Mouse (Mus musculus) spleen, adult 2 months (tissue): ENCODE measurements at regions not wholly inside any gene's neighbourhood (a gene's known extent, or its start where the extent isn't known, plus 50 kb on each side); places are given as distances from the start of the nearest gene placed in this dataset.

Experiments used
- DNase-seq, 2 experiments: peaks; one replicate each; pipeline versions ENCODE4 v3.0.0 to v3.0.0-alpha.2; 2012 to 2021; ENCODE audit warnings: low spot score in 2 of 2, low read depth in 1 of 2
- H3K27ac ChIP-seq: fragments of 200-500 bp; 2 replicates; pipeline ENCODE4 v1.5.1; 2012; ENCODE audit warnings: low read length, inconsistent platforms; ENCODE audit not compliant: insufficient read depth
- H3K27me3 ChIP-seq: fragments of 200-500 bp; 2 replicates; pipeline ENCODE4 v1.6.1; 2012; ENCODE audit warnings: mild to moderate bottlenecking, moderate library complexity, low read length, inconsistent platforms; ENCODE audit not compliant: control insufficient read depth, insufficient read depth
- H3K36me3 ChIP-seq: fragments of 200-500 bp; 2 replicates; pipeline ENCODE4 v1.6.1; 2012; ENCODE audit warnings: mild to moderate bottlenecking, low read length, inconsistent platforms; ENCODE audit not compliant: control insufficient read depth, insufficient read depth
- H3K4me1 ChIP-seq: fragments of 200-500 bp; 2 replicates; pipeline ENCODE4 v1.6.1; 2011; ENCODE audit warnings: inconsistent platforms; ENCODE audit not compliant: control insufficient read depth, insufficient read depth, insufficient read length
- H3K4me3 ChIP-seq: fragments of 200-500 bp; 2 replicates; pipeline ENCODE4 v1.5.1; 2011; ENCODE audit warnings: mild to moderate bottlenecking, inconsistent platforms; ENCODE audit not compliant: insufficient read depth, insufficient read length; ENCODE audit errors: extremely low read depth
- CTCF ChIP-seq: fragments of 200-500 bp; IDR thresholded peaks from 2 replicates; pipeline ENCODE4 v1.5.1; 2011; ENCODE audit warnings: mild to moderate bottlenecking, inconsistent platforms; ENCODE audit not compliant: insufficient read depth, insufficient read length, insufficient replicate concordance; ENCODE audit errors: extremely low read depth
- POLR2A ChIP-seq: fragments of 200-500 bp; IDR thresholded peaks from 2 replicates; pipeline ENCODE4 v1.6.1; 2011; ENCODE audit warnings: low read depth, low read length, inconsistent platforms
- WGBS: fragments of 180-500 bp; shearing (Covaris S2); methylation state at CpG from one replicate; pipeline ENCODE4 v1.1.7; 2018; 5-methylcytosine and 5-hydroxymethylcytosine counted together

DNA sequence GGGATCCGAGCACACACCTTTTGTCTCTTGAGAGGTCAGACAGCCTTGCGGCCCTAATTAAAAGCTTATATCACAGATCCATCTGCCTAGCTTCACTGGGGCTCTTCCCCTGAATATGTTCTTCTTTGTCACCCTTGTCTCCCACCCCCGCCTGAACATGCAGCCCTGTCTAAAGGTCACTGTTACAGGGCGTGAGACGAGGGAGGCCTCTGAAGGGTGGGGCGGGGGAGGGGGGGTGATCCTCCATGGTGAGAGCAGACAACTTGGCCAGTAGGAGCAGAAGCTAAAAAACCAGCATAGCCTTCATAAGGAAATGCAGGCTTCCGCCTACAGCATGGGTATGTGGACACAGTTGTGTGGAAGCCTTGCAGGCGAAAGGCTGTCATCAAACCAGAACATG is 646.0 kb upstream of the 3110018I06Rik start:
- H3K4me3 ChIP-seq: no peak overlapping the region
- H3K27ac ChIP-seq: no peak overlapping the region
- no peaks in the 10 kb centered on the region for H3K36me3 ChIP-seq
- H3K4me1 ChIP-seq: no peaks in the 10 kb centered on the region
- 68% methylated on average over 8 of the region's 8 CpGs for WGBS
- no peaks in the 10 kb centered on the region for H3K27me3 ChIP-seq
- no peak for DNase-seq
- TF ChIP-seq POLR2A: no peak
- TF ChIP-seq CTCF: no peak

DNA sequence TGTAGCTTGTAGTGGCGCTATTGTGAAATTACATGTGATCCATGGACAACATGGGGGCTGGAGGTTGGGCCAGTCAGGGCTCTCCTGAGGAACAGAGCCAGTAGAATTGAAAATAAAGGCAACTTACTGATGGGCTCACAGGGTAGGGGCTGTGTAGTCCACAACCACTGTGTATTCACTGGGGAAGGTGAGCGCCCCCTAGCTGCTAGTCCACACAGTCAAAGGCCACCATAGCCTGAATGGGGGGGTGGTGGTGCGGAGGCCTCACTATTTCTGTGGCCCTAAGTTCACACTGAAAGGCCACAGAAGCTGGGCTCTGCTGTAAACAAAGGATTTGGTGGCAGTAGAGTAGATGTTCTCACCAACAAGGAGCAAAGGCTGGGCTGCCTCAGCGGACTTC is 636.8 kb upstream of the 3110018I06Rik start:
- Histone ChIP-seq H3K36me3 (no peaks in the 10 kb centered on the region), H3K27ac (no peak overlapping the region), H3K4me3 (no peak overlapping the region), H3K4me1 (no peaks in the 10 kb centered on the region), H3K27me3 (no peaks in the 10 kb centered on the region)
- no peak for DNase-seq
- TF ChIP-seq CTCF (no peak), POLR2A (no peak)
- 73% methylated on average over 4 of the region's 4 CpGs for WGBS

DNA sequence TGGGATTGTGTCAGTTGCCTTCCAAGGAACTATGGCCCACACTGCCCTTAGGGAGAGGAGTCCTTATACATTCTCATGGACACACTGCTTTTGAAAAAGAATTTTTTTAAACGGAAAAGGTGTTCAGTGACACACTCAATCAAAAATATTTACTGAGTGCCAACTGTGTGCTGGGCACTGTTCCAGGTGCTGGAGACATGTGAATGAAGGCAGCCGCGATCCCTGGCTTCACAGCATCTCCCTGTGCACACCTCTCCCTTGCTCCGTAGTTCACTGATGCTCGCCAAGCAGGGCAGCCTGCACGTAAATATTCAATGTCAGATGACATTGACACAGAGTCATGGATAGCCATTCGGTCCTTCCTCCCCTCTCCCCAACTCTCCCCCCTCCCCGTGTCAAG is 635.7 kb upstream of the 3110018I06Rik start:
- no peak for DNase-seq
- Histone ChIP-seq H3K27me3 (no peaks in the 10 kb centered on the region), H3K4me3 (no peak overlapping the region), H3K27ac (no peak overlapping the region), H3K4me1 (no peaks in the 10 kb centered on the region), H3K36me3 (no peaks in the 10 kb centered on the region)
- TF ChIP-seq CTCF: no peak
- no peak for TF ChIP-seq POLR2A
- 86% methylated on average over 8 of the region's 8 CpGs for WGBS

DNA sequence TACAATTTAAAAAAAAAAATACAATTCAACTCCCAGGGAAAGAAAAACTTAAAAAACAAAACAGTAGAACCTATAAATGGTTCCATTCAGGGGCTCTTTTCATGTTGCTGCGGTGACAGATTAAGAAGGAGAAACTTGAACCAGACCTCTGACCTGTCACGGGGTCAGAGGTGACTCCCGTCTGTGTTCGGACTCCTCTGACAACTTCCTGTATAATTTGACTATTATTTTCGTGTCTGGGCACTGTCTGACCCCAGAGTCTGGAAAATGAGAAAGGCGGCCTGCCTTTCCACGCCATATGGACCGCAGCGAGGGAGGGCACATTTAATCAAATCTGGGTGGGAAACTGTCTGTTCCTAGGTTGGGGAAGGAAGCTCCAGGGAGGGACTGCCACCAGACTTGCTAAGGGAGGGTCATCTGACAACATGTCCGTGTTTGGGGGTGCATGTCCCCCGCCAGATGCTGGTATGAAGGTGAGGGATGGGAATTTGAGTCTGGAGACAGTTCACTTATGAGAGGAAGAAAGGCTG is 634.7 kb upstream of the 3110018I06Rik start:
- Histone ChIP-seq H3K4me3 (no peak overlapping the region), H3K27ac (no peak overlapping the region), H3K27me3 (no peaks in the 10 kb centered on the region), H3K4me1 (no peaks in the 10 kb centered on the region), H3K36me3 (no peaks in the 10 kb centered on the region)
- WGBS: 70% methylated on average over 11 of the region's 11 CpGs
- TF ChIP-seq CTCF (no peak), POLR2A (no peak)
- no peak for DNase-seq

DNA sequence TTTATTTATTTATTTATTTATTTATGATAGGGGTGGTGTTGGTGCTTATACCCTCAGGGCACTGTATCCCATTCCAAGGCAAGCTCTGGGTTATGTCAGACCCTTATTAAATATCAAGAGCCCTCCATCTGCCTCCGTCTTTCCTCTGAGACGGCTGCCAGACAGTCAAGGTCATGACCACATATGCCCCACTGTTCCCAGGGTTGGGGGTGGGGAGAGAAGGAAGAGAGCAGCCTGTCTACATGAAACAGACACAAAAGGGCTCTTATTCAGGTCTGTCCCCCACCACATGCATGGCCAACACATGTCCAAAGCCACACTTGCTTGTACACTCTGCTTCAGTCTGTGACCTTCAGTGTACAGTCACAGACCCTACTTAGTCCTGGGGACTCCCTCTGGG is 632.9 kb upstream of the 3110018I06Rik start:
- 90% methylated on average over 2 of the region's 2 CpGs for WGBS
- H3K27ac ChIP-seq: no peak overlapping the region

DNA sequence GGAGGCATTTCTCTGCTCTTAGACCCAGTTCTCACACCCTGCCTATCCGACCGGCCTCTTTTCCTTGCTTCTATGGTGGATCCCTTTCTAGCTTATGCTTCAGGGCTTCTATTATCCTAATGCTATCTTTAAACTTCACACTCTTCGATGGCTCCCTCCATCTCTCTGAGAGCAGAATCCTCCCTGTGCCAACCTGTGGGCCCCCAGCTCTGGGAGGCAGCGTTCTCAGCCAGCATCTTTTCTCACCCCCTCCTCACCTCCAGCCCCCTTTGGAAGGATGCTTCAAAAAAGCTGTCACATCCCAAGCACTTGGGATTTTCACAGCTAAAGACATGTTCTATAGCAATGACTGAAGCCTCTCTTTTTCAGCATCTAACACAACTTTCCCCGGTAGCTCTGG is 626.8 kb upstream of the 3110018I06Rik start:
- no peaks in the 10 kb centered on the region for H3K4me1 ChIP-seq
- DNase-seq: no peak
- no peaks in the 10 kb centered on the region for H3K36me3 ChIP-seq
- no peaks in the 10 kb centered on the region for H3K27me3 ChIP-seq
- H3K27ac ChIP-seq: no peak overlapping the region
- TF ChIP-seq POLR2A (no peak), CTCF (no peak)
- no peak overlapping the region for H3K4me3 ChIP-seq
- 88% methylated on average over 5 of the region's 5 CpGs for WGBS

More for the DNA sequence above, 632.9 kb upstream of the 3110018I06Rik start:
- no peak overlapping the region for H3K4me3 ChIP-seq
- H3K27me3 ChIP-seq: no peaks in the 10 kb centered on the region
- H3K4me1 ChIP-seq: no peaks in the 10 kb centered on the region
- no peak for TF ChIP-seq POLR2A
- no peak for TF ChIP-seq CTCF
- no peak for DNase-seq
- H3K36me3 ChIP-seq: no peaks in the 10 kb centered on the region

DNA sequence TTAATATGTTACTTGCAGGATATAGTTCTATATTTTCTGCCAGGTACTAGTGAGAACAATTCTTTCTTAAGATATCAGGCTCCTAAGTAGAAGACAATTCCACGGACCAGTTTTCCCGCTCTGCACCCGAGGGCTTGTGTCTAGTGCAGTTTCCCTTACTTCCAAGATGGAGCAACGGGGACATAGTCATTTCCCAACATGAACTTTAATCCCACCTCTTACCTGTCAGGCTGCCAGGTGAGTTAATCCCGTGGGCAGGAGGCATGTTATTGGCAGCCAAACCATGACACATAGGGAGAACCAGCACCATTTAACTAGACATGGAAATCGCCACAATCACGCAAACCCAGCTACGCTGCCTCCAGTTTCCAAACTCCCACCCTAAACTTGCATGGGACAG is 624.4 kb upstream of the 3110018I06Rik start:
- Histone ChIP-seq H3K36me3 (no peaks in the 10 kb centered on the region), H3K27ac (no peak overlapping the region), H3K27me3 (no peaks in the 10 kb centered on the region), H3K4me1 (no peaks in the 10 kb centered on the region), H3K4me3 (no peak overlapping the region)
- no peak for DNase-seq
- WGBS: 91% methylated on average over 8 of the region's 8 CpGs
- no peak for TF ChIP-seq POLR2A
- TF ChIP-seq CTCF: no peak

DNA sequence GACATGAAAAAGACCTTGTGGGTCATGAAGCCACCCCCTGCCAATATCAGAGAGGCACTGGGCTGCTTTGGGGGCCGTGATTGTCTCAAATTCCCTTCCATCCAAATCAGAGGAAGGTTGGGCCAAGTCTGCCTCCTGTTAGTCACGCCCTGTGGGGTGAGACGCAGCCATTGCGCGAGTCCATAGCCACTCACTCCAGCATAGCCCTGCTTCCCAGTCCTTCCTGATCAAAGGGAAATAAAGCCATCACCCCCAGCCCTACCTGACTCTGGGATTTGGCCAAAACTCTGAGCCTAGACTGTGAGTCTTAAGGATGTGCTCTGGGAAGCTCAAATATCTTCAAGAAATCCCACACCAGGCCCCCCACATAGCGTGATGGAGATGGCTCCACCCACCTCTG is 620.4 kb upstream of the 3110018I06Rik start:
- no peak overlapping the region for H3K4me3 ChIP-seq
- 72% methylated on average over 6 of the region's 6 CpGs for WGBS
- TF ChIP-seq CTCF: no peak
- TF ChIP-seq POLR2A: no peak
- H3K27ac ChIP-seq: no peak overlapping the region
- H3K4me1 ChIP-seq: no peaks in the 10 kb centered on the region
- H3K27me3 ChIP-seq: no peaks in the 10 kb centered on the region
- no peak for DNase-seq
- no peaks in the 10 kb centered on the region for H3K36me3 ChIP-seq
